Mouse (Mus musculus): Measurements from ENCODE around the gene Nit2. TPM values are rescaled to one million over a fixed set of nuclear protein-coding genes. Genes with fewer than 3 reads are reported as not detected.
A peak's percentile ranks its signal among the peaks of the same experiment; 100 is the strongest.

The Nit2 gene
- polyA plus RNA-seq, 1 experiment from 2014 or later: 100 TPM

DNA sequence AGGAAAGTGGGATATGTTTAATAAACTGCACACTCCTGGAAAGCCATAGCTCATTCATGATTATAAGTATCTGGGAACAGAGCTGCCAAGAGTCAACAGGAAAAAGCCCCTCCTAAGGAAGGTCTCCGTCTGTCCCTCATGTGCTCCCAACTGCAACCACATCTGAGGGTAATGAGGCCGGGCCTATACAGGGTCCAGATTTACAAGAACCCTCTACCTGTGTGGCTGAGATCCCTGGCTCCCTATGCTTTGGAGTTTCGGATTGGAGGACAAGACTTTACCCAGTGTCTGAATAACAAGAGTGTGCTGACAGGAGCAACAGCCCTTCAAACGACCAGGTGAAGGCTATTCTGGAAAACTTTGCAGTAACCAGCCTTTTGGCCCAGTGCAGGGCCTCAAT lies 9.4 kb downstream of the Nit2 start:
- H3K36me3 ChIP-seq: peaks cover 85% of the 10 kb centered on the region
- no peak overlapping the region for H3K27ac ChIP-seq
- no peaks in the 10 kb centered on the region for H3K4me1 ChIP-seq
- no peak overlapping the region for H3K4me2 ChIP-seq
- H3K9me3 ChIP-seq (replicated peaks): no peaks in the 10 kb centered on the region
- H3K27me3 ChIP-seq: no peaks in the 10 kb centered on the region
- 77% methylated on average over 4 of the region's 4 CpGs for WGBS
- H3K4me3 ChIP-seq (replicated peaks): no peak overlapping the region
- H3K9ac ChIP-seq: no peak overlapping the region
- ATAC-seq (replicated peaks; ENCODE audit: low FRiP score): no peak

DNA sequence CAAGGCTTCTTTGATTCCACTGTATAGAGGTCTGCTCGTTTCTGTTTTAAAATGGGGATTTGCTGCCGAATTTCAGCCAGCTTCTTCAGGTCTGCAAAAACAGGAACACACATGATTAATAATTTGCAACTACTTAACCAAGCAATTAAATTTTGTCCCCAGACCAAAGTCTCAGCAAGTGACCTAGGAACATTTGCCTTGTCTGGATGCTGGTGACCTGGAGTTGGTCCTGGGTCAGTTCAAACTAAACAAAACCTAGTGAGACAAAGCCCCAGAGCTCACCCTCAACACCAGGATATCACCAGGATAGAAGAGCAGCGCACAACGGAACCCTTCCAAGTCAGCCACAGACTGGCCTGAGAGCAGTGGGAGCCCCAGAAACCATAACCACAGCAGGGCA lies 10.1 kb downstream of the Nit2 start:
- no peaks in the 10 kb centered on the region for H3K9me3 ChIP-seq (replicated peaks)
- H3K4me1 ChIP-seq: no peaks in the 10 kb centered on the region
- ATAC-seq (replicated peaks; ENCODE audit: low FRiP score): no peak
- H3K36me3 ChIP-seq: peaks cover 87% of the 10 kb centered on the region
- H3K4me2 ChIP-seq: no peak overlapping the region
- no peaks in the 10 kb centered on the region for H3K27me3 ChIP-seq
- 82% methylated on average over 4 of the region's 4 CpGs for WGBS
- H3K27ac ChIP-seq: no peak overlapping the region
- H3K9ac ChIP-seq: no peak overlapping the region
- H3K4me3 ChIP-seq (replicated peaks): no peak overlapping the region

DNA sequence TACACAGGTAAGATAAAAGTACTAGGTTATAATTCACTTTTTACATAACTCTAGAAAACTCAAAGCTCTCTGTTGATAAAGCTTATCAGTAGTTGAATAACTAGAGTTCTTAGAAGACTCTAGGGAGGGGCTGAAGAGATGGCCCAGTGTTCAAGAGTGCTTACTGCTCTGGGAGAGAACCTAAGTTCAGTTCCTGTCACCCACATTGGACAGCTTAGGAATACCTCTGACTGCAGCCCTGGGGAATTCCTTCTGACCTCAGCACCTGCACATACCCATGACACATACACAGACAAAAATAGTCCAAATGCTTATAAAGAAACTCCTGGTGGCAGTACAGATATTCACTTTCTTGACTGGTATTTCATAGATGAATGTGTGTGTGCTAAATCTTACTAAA lies 11.2 kb downstream of the Nit2 start:
- peaks cover 86% of the 10 kb centered on the region for H3K36me3 ChIP-seq
- no peaks in the 10 kb centered on the region for H3K4me1 ChIP-seq
- no peak overlapping the region for H3K27ac ChIP-seq
- H3K9me3 ChIP-seq (replicated peaks): no peaks in the 10 kb centered on the region
- no peak overlapping the region for H3K4me2 ChIP-seq
- ATAC-seq (replicated peaks; ENCODE audit: low FRiP score): no peak
- H3K27me3 ChIP-seq: no peaks in the 10 kb centered on the region
- no peak overlapping the region for H3K9ac ChIP-seq
- H3K4me3 ChIP-seq (replicated peaks): no peak overlapping the region

GRCm38 (mm10) chr16:57151437-57151836 lies 15.7 kb downstream of the Nit2 start:
- Histone ChIP-seq H3K9ac (no peak overlapping the region), H3K27ac (no peak overlapping the region), H3K36me3 (peaks cover 79% of the 10 kb centered on the region), H3K4me1 (no peaks in the 10 kb centered on the region), H3K4me3 (replicated peaks) (no peak overlapping the region), H3K27me3 (no peaks in the 10 kb centered on the region), H3K9me3 (replicated peaks) (no peaks in the 10 kb centered on the region), H3K4me2 (no peak overlapping the region)
- WGBS: 94% methylated on average over 4 of the region's 4 CpGs
- ATAC-seq (replicated peaks; ENCODE audit: low FRiP score): no peak

DNA sequence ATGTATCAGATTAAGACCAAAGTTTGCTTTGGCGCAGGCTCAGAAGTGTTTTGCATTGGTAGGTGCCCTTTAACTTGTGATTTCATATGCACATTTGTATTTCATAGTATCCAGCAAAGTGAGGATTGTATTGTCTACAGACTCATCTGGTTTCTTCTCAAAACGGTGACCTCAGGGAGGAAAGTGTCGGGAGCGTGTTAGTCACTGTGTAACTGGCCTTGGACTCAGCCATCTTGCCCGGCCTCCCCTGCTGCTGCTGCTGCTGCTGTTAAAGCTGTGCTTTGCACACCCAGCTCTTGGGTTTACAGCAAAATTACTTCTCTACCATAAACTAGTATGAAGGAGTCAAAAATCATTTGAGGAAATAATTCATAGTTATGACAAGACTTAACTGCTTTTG lies 22.4 kb downstream of the Nit2 start:
- WGBS: 88% methylated on average over 5 of the region's 5 CpGs

DNA sequence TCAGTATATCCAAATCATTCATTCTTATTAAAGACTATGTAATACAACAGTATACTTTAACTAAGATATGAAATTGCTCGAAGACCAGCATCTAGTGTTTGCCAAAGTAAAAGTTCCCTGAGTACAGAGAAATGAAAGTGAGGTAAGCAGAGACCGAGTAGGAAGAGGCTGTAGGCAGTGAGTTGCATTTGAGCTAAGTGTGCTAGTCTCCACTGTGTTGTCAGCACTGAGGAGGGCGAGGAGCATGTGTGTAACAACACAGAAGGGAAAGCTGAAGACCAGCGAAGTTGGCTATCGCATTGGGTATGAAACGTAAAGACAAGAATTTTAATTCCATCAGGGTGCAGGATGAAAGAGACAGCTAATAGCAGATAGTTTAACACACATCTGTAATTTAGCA lies 33.5 kb downstream of the Nit2 start:
- no peak overlapping the region for H3K4me3 ChIP-seq (replicated peaks)
- 93% methylated on average over 6 of the region's 6 CpGs for WGBS
- no peak for ATAC-seq (replicated peaks; ENCODE audit: low FRiP score)

More for the DNA sequence above, 22.4 kb downstream of the Nit2 start:
- Histone ChIP-seq H3K27ac (no peak overlapping the region), H3K4me2 (no peak overlapping the region), H3K36me3 (peaks cover 72% of the 10 kb centered on the region), H3K27me3 (no peaks in the 10 kb centered on the region), H3K9ac (no peak overlapping the region), H3K4me1 (no peaks in the 10 kb centered on the region), H3K4me3 (replicated peaks) (no peak overlapping the region), H3K9me3 (replicated peaks) (no peaks in the 10 kb centered on the region)
- no peak for ATAC-seq (replicated peaks; ENCODE audit: low FRiP score)

GRCm38 (mm10) chr16:57132326-57132725 lies 34.8 kb downstream of the Nit2 start:
- no peaks in the 10 kb centered on the region for H3K9me3 ChIP-seq (replicated peaks)
- ATAC-seq (replicated peaks; ENCODE audit: low FRiP score): no peak
- H3K4me1 ChIP-seq: 0 out of 2 replicates have a peak, but pooled peaks cover 4% of the 10 kb centered on the region
- H3K9ac ChIP-seq: no peak overlapping the region
- H3K4me3 ChIP-seq (replicated peaks): no peak overlapping the region
- WGBS: 65% methylated on average over 1 of the region's 1 CpGs
- H3K27me3 ChIP-seq: no peaks in the 10 kb centered on the region
- no peak overlapping the region for H3K27ac ChIP-seq
- no peak overlapping the region for H3K4me2 ChIP-seq
- peaks cover 41% of the 10 kb centered on the region for H3K36me3 ChIP-seq

More for the DNA sequence above, 33.5 kb downstream of the Nit2 start:
- Histone ChIP-seq H3K27ac (no peak overlapping the region), H3K4me1 (0 out of 2 replicates have a peak, but pooled peaks cover 4% of the 10 kb centered on the region), H3K36me3 (peaks cover 48% of the 10 kb centered on the region), H3K27me3 (no peaks in the 10 kb centered on the region), H3K9ac (no peak overlapping the region), H3K9me3 (replicated peaks) (no peaks in the 10 kb centered on the region), H3K4me2 (no peak overlapping the region)

DNA sequence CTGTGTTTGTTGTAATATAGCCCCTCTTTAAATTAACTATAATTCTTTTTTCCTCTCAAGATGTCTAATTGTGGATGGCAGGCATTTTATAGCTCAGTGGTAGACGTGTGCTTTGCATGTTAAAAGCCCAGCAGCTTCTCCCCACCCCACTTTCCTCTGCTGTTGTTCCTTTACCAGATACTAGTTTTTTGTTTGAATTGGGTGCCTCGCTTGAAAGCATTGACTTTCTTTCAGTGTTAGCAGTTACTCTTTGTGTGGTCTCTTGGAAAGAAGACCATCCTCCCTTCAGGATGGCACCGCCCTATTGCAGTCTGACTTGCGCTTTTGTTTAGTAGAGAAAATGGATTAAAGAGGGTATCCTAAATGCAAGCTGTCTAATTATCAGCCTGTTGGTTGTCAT lies 35.6 kb downstream of the Nit2 start:
- Histone ChIP-seq H3K27ac (no peak overlapping the region), H3K9me3 (replicated peaks) (no peaks in the 10 kb centered on the region), H3K27me3 (no peaks in the 10 kb centered on the region), H3K4me1 (0 out of 2 replicates have a peak, but pooled peaks cover 4% of the 10 kb centered on the region), H3K9ac (no peak overlapping the region), H3K36me3 (peaks cover 35% of the 10 kb centered on the region), H3K4me3 (replicated peaks) (no peak overlapping the region), H3K4me2 (no peak overlapping the region)
- WGBS: 83% methylated on average over 4 of the region's 4 CpGs
- ATAC-seq (replicated peaks; ENCODE audit: low FRiP score): no peak

DNA sequence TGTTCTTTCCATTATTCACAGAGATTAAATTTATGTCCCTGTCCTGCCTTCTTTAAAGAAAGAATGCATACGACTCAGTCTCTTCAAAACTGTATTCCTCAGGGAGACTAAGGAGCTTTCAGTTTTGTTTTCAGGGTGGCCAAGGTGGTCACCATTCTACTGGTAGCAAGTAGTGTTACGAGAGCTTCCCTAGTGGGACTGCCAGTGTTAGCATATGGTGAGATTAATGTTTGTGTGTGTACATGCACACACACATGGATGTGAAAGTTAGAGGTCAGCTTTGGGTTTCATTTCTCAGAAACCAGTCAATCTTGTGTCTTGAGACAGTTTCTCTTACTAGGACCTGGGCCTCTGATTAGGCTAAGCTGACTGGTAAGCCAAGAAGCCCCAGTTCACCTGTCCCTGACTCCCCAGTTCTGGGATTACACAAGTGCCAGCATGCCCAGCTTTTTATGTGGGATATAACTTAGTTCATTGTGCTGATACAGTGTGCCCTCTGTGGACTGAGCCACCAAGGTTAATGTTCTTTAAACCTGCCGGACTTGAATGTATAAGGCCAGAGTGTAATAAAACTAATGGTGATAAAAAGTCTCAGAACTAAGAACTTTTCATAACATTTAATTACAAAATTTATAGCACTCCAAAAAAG lies 36.3 kb downstream of the Nit2 start:
- Histone ChIP-seq H3K9ac (no peak overlapping the region), H3K4me3 (replicated peaks) (no peak overlapping the region), H3K27me3 (no peaks in the 10 kb centered on the region), H3K27ac (no peak overlapping the region), H3K4me2 (no peak overlapping the region), H3K36me3 (peaks cover 29% of the 10 kb centered on the region), H3K4me1 (0 out of 2 replicates have a peak, but pooled peaks cover 4% of the 10 kb centered on the region), H3K9me3 (replicated peaks) (no peaks in the 10 kb centered on the region)
- WGBS: 67% methylated on average over 3 of the region's 3 CpGs
- ATAC-seq (replicated peaks; ENCODE audit: low FRiP score): no peak

- ATAC-seq (replicated peaks; ENCODE audit: low FRiP score): no peak
- no peak overlapping the region for H3K9ac ChIP-seq
- peaks cover 15% of the 10 kb centered on the region for H3K4me1 ChIP-seq
- peaks cover 5% of the 10 kb centered on the region; the same call in 1 of the 2 replicates for H3K36me3 ChIP-seq
- H3K27me3 ChIP-seq: no peaks in the 10 kb centered on the region
- H3K4me3 ChIP-seq (replicated peaks): no peak overlapping the region
- H3K9me3 ChIP-seq (replicated peaks): no peaks in the 10 kb centered on the region
- 70% methylated on average over 2 of the region's 2 CpGs for WGBS
- no peak overlapping the region for H3K27ac ChIP-seq
- H3K4me2 ChIP-seq: no peak overlapping the region
These were observed 39.3 kb downstream of the Nit2 start for GRCm38 (mm10) chr16:57127825-57128224.

GRCm38 (mm10) chr16:57126268-57126667 lies 40.9 kb downstream of the Nit2 start:
- no peak overlapping the region for H3K27ac ChIP-seq
- H3K4me2 ChIP-seq: no peak overlapping the region
- peaks cover 5% of the 10 kb centered on the region; the same call in 1 of the 2 replicates for H3K36me3 ChIP-seq
- H3K27me3 ChIP-seq: no peaks in the 10 kb centered on the region
- H3K9ac ChIP-seq: no peak overlapping the region
- no peak for ATAC-seq (replicated peaks; ENCODE audit: low FRiP score)
- H3K4me1 ChIP-seq: peaks cover 19% of the 10 kb centered on the region
- no peaks in the 10 kb centered on the region for H3K9me3 ChIP-seq (replicated peaks)
- H3K4me3 ChIP-seq (replicated peaks): no peak overlapping the region
- WGBS: 64% methylated on average over 4 of the region's 4 CpGs

DNA sequence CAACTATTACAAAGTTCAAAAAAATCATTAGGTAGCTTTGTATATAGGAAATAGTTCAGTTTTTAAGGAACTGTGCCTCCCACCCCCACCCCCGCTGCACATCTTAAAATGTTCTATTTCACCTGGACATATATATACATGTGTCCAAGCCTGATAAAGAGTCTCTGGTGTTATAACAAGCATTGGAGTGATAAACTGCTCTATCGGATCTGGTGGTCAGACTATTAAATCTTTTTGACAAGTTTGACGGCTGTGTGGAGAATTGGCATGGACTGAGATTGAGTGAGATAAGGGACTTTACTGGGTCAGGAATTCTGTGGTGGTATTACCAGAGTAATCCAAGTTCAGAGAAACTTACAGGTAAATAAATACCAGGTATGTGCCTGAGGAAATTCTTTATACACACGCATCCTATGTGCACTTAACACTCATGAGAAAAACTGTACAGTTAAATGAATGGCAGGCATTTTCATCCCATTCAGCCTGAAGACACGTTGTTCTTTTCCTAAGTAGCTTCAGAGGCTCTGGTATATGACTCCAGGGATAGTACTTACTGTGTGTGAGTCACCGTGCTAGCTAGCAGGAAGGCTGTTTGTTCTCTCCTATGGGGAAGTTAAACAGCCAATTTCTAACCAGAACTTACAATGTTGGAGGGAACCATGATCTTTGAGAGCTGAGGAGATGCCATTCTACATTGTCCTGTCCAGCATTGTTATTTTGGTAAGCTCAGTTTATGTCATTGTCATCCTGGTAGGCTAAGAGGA lies 44.3 kb downstream of the Nit2 start:
- ATAC-seq (replicated peaks; ENCODE audit: low FRiP score): no peak
- Histone ChIP-seq H3K27ac (no peak overlapping the region), H3K4me2 (peak overlapping the region; percentile 72), H3K27me3 (no peaks in the 10 kb centered on the region), H3K4me3 (replicated peaks) (peak overlapping the region; percentile 100), H3K36me3 (peaks cover 5% of the 10 kb centered on the region; the same call in 1 of the 2 replicates), H3K9ac (peak overlapping the region; percentile 98), H3K9me3 (replicated peaks) (no peaks in the 10 kb centered on the region), H3K4me1 (peaks cover 15% of the 10 kb centered on the region)
- WGBS: 38% methylated on average over 6 of the region's 6 CpGs

Data from kidney, embryonic 15.5 days (tissue).